Mouse (Mus musculus): ENCODE results near the gene Sp4. TPM values are rescaled to one million over a fixed set of nuclear protein-coding genes. Genes with fewer than 3 reads are reported as not detected.

Sp4 gene
- polyA plus RNA-seq, 1 experiment, result 25.3 TPM

GRCm38 (mm10) chr12:118303066-118303465 lies 1.8 kb upstream of the Sp4 start:
- DNase-seq (ENCODE audit: low read depth), result no peak
- no peak for TF ChIP-seq POLR2A (IDR thresholded peaks at IDR 0.05; ENCODE audit: borderline replicate concordance, extremely low read depth, insufficient read depth, insufficient read length, poor library complexity, severe bottlenecking)
- no peak for TF ChIP-seq CTCF (IDR thresholded peaks at IDR 0.05; ENCODE audit: borderline replicate concordance, extremely low read depth, insufficient read depth, insufficient read length)

GRCm38 (mm10) chr12:118301866-118302835 lies 911 bp upstream of the Sp4 start:
- TF ChIP-seq POLR2A (IDR thresholded peaks at IDR 0.05; ENCODE audit: borderline replicate concordance, extremely low read depth, insufficient read depth, insufficient read length, poor library complexity, severe bottlenecking) (peak; percentile 58; the same call in 1 of the 2 replicates), CTCF (IDR thresholded peaks at IDR 0.05; ENCODE audit: borderline replicate concordance, extremely low read depth, insufficient read depth, insufficient read length) (peak; percentile 25; the same call in 1 of the 2 replicates)
- peak; percentile 99 for DNase-seq (ENCODE audit: low read depth)

GRCm38 (mm10) chr12:118300754-118301071 lies 527 bp downstream of the Sp4 start:
- TF ChIP-seq POLR2A (IDR thresholded peaks at IDR 0.05; ENCODE audit: borderline replicate concordance, extremely low read depth, insufficient read depth, insufficient read length, poor library complexity, severe bottlenecking), result no peak
- no peak for TF ChIP-seq CTCF (IDR thresholded peaks at IDR 0.05; ENCODE audit: borderline replicate concordance, extremely low read depth, insufficient read depth, insufficient read length)
- DNase-seq (ENCODE audit: low read depth), result no peak

GRCm38 (mm10) chr12:118299956-118300355 lies 1.3 kb downstream of the Sp4 start:
- peak; percentile 74 for DNase-seq (ENCODE audit: low read depth)

GRCm38 (mm10) chr12:118299172-118299571 lies 2.1 kb downstream of the Sp4 start:
- TF ChIP-seq POLR2A (IDR thresholded peaks at IDR 0.05; ENCODE audit: borderline replicate concordance, extremely low read depth, insufficient read depth, insufficient read length, poor library complexity, severe bottlenecking) (no peak), CTCF (IDR thresholded peaks at IDR 0.05; ENCODE audit: borderline replicate concordance, extremely low read depth, insufficient read depth, insufficient read length) (no peak)
- peak; percentile 7 for DNase-seq (ENCODE audit: low read depth)

More at GRCm38 (mm10) chr12:118299956-118300355, 1.3 kb downstream of the Sp4 start:
- TF ChIP-seq CTCF (IDR thresholded peaks at IDR 0.05; ENCODE audit: borderline replicate concordance, extremely low read depth, insufficient read depth, insufficient read length) (no peak), POLR2A (IDR thresholded peaks at IDR 0.05; ENCODE audit: borderline replicate concordance, extremely low read depth, insufficient read depth, insufficient read length, poor library complexity, severe bottlenecking) (no peak)

GRCm38 (mm10) chr12:118298516-118298915 lies 2.7 kb downstream of the Sp4 start:
- no peak for DNase-seq (ENCODE audit: low read depth)
- TF ChIP-seq POLR2A (IDR thresholded peaks at IDR 0.05; ENCODE audit: borderline replicate concordance, extremely low read depth, insufficient read depth, insufficient read length, poor library complexity, severe bottlenecking) (no peak), CTCF (IDR thresholded peaks at IDR 0.05; ENCODE audit: borderline replicate concordance, extremely low read depth, insufficient read depth, insufficient read length) (no peak)

GRCm38 (mm10) chr12:118296236-118296635 lies 5.0 kb downstream of the Sp4 start:
- no peak for DNase-seq (ENCODE audit: low read depth)
- TF ChIP-seq CTCF (IDR thresholded peaks at IDR 0.05; ENCODE audit: borderline replicate concordance, extremely low read depth, insufficient read depth, insufficient read length) (no peak), POLR2A (IDR thresholded peaks at IDR 0.05; ENCODE audit: borderline replicate concordance, extremely low read depth, insufficient read depth, insufficient read length, poor library complexity, severe bottlenecking) (no peak)

- no peak for TF ChIP-seq POLR2A (IDR thresholded peaks at IDR 0.05; ENCODE audit: borderline replicate concordance, extremely low read depth, insufficient read depth, insufficient read length, poor library complexity, severe bottlenecking)
- no peak for DNase-seq (ENCODE audit: low read depth)
Observed at GRCm38 (mm10) chr12:118295793-118296192, 5.4 kb downstream of the Sp4 start.

GRCm38 (mm10) chr12:118288947-118289346 lies 12.3 kb downstream of the Sp4 start:
- TF ChIP-seq POLR2A (IDR thresholded peaks at IDR 0.05; ENCODE audit: borderline replicate concordance, extremely low read depth, insufficient read depth, insufficient read length, poor library complexity, severe bottlenecking) (no peak), CTCF (IDR thresholded peaks at IDR 0.05; ENCODE audit: borderline replicate concordance, extremely low read depth, insufficient read depth, insufficient read length) (no peak)
- no peak for DNase-seq (ENCODE audit: low read depth)

GRCm38 (mm10) chr12:118285099-118285498 lies 16.1 kb downstream of the Sp4 start:
- no peak for DNase-seq (ENCODE audit: low read depth)
- no peak for TF ChIP-seq CTCF (IDR thresholded peaks at IDR 0.05; ENCODE audit: borderline replicate concordance, extremely low read depth, insufficient read depth, insufficient read length)
- no peak for TF ChIP-seq POLR2A (IDR thresholded peaks at IDR 0.05; ENCODE audit: borderline replicate concordance, extremely low read depth, insufficient read depth, insufficient read length, poor library complexity, severe bottlenecking)

- no peak for TF ChIP-seq POLR2A (IDR thresholded peaks at IDR 0.05; ENCODE audit: borderline replicate concordance, extremely low read depth, insufficient read depth, insufficient read length, poor library complexity, severe bottlenecking)
- no peak for TF ChIP-seq CTCF (IDR thresholded peaks at IDR 0.05; ENCODE audit: borderline replicate concordance, extremely low read depth, insufficient read depth, insufficient read length)
Observed at GRCm38 (mm10) chr12:118281961-118282360, 19.3 kb downstream of the Sp4 start.

GRCm38 (mm10) chr12:118276385-118276784 lies 24.9 kb downstream of the Sp4 start:
- no peak for TF ChIP-seq CTCF (IDR thresholded peaks at IDR 0.05; ENCODE audit: borderline replicate concordance, extremely low read depth, insufficient read depth, insufficient read length)
- TF ChIP-seq POLR2A (IDR thresholded peaks at IDR 0.05; ENCODE audit: borderline replicate concordance, extremely low read depth, insufficient read depth, insufficient read length, poor library complexity, severe bottlenecking), result no peak
- no peak for DNase-seq (ENCODE audit: low read depth)

More at GRCm38 (mm10) chr12:118281961-118282360, 19.3 kb downstream of the Sp4 start:
- DNase-seq (ENCODE audit: low read depth), result no peak

Data from brain, embryonic 14.5 days (tissue).